ENCODE assay signal across 17 mouse cellular contexts in genomic region chr11:60391346-60391745, GRCm38 (mm10).
"Had no signal": no experiment of that assay in that cellular context is flagged by ENCODE, and none has a peak within 500 bp of the region (broad histone marks: within the 10 kb centered on the region; RNA-seq: fewer than 3 reads in every experiment).

No protein-coding gene starts in this region.

- DNase-seq: gastrocnemius, adult 2 months; gastrocnemius, postnatal 10 days; gastrocnemius, postnatal 25 days; heart, adult 11 months; heart, adult 2 months; heart, postnatal 14 days; heart, postnatal 36 days; kidney, adult 11 months; kidney, adult 2 months; kidney, adult 9 months; kidney, postnatal 14 days; kidney, postnatal 36 days; layer of hippocampus, adult 9-11 months; layer of hippocampus, postnatal 36 days; liver had no signal

- ATAC-seq: hindbrain, postnatal 0 days; intestine, embryonic 16.5 days had no signal
